Mouse (Mus musculus): Measurements from ENCODE around the gene Rad50. TPM values are rescaled to one million over a fixed set of nuclear protein-coding genes. Genes with fewer than 3 reads are reported as not detected.

Gene Rad50
- 29.6 TPM for polyA plus RNA-seq (2017; shearing (Covaris generic))

DNA sequence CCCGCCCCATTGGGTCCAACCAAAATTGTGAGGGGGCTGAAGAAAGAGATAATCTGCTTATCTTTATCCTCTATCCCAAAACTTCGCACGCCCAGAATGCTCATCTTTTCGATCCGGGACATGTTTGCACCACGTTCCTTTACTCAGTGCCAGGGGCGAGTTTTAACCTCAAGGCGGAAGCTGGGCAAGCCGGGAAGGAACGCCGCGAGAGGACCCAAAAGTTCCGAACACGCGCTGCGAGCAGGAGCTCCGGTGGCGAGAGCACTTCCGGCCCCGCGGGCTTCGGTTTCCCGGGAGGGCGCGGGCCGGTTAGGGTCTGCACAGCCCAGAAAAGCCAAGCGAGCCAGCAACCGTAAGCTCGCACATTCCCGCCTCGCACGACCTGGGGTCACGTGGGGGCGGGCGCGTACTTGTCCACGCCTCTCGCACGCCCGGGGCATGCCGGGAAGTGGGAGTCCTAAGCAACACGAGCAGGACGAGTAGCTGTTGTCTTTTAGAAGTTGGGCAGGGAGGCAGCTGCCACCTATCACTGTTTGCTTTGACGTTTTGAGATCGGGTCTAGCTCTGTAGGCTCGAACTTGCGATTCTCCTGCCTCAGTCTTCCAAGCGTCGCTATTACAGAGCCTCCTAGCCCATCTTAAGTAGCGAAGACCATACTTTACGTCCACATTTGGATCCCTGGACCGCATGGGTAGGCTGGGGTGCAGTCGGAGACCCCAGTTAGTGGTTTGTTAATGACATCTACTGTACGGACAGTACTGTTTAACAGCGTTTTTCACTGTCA is at the start of gene Rad50:
TSS of gene Rad50 (minus strand) at position 386 of the 784 bp plus-strand sequence.

DNA sequence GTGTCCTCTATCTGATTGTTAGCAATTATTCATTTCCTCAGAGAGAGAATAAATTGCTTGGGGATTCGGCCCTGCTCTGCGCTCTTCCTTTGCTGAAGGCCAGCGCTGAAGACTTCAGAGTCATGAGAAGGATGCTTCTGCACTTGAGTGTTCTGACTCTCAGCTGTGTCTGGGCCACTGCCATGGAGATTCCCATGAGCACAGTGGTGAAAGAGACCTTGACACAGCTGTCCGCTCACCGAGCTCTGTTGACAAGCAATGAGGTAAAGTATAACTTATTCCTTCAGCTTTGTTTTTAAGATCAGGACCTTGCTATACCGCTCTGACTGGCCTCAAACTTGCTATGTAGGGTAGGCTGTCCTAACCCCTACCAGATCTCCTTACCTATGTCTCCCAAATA is 13.6 kb upstream of the Rad50 start, which contains the start of gene Il5:
TSS of gene Il5 (plus strand) at position 80 of the 400 bp plus-strand sequence.

DNA sequence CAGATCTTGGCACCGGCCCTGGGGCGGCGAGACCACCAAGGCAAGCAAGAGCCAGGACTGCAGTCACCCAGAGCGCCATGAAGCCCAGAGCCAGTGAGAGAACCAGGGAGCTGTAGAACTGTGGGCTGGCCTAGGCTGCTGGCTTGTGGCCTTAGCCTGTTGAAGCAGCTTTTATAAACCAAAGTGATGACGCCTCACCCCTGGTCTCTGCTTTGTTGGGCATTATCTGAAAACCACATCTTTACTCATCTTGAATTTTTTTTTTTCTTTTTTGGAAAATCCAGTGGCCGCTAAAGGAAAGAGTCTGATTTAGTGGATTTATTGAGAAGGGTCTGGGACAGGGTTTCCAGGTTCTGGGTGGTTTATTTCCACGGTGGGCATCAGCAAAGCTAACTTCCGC is 72.6 kb downstream of the Rad50 start, which contains the start of gene Il13:
TSS of gene Il13 (minus strand) at position 147 of the 400 bp plus-strand sequence.

DNA sequence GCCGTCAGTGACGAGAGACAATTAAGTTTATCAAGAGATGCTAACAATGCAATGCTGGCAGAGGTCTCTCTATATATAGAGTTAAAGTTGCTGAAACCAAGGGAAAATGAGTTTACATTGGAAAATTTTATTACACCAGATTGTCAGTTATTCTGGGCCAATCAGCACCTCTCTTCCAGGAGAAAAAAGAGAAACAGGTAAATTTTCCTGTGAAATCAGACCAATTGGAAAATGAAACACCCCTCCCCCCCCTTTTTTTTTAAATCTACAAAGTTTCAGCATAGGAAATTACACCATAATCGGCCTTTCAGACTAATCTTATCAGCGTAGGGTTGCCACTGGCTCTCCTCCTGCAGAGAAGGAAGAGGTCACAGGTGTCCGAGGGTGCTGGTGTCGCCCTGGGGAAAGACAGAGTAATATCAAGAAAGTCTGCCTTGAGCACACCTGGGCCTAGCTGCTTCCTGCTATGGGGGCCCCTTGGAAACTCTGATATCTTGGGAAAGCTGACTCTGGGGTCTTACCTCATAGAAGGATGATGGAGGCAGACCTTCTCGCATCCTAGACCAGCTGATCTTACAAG is 88.4 kb downstream of the Rad50 start, which contains the start of gene Il4:
TSS of gene Il4 (minus strand) at position 51 of the 580 bp plus-strand sequence.

Other genes starting within 250 kb of the Rad50 start
- gene Gm9837, start 236.8 kb downstream of the Rad50 start, polyA plus RNA-seq (2017; shearing (Covaris generic)), result not detected
- gene Gm9945, start 227.2 kb downstream of the Rad50 start, polyA plus RNA-seq (2017; shearing (Covaris generic)), result not detected
- not detected for gene Sowaha, start 227.0 kb downstream of the Rad50 start, polyA plus RNA-seq (2017; shearing (Covaris generic))
- 1.2 TPM for gene Sept8, start 188.1 kb downstream of the Rad50 start, polyA plus RNA-seq (2017; shearing (Covaris generic))
- 8.3 TPM for gene Kif3a, start 139.9 kb downstream of the Rad50 start, polyA plus RNA-seq (2017; shearing (Covaris generic))
- not detected for gene Il4, start 88.7 kb downstream of the Rad50 start, polyA plus RNA-seq (2017; shearing (Covaris generic))
- not detected for gene Il13, start 72.6 kb downstream of the Rad50 start, polyA plus RNA-seq (2017; shearing (Covaris generic))
- not detected for gene Il5, start 13.5 kb upstream of the Rad50 start, polyA plus RNA-seq (2017; shearing (Covaris generic))
- 501 TPM for gene Irf1, start 62.7 kb upstream of the Rad50 start, polyA plus RNA-seq (2017; shearing (Covaris generic))
- 5.7 TPM for gene Gm17334, start 65.9 kb upstream of the Rad50 start, polyA plus RNA-seq (2017; shearing (Covaris generic))
- 15.7 TPM for gene Gm12216, start 151.9 kb upstream of the Rad50 start, polyA plus RNA-seq (2017; shearing (Covaris generic))
- gene Slc22a5, start 184.3 kb upstream of the Rad50 start, polyA plus RNA-seq (2017; shearing (Covaris generic)), result 17.3 TPM